Mouse (Mus musculus) embryonic facial prominence, embryonic 14.5 days (tissue): ENCODE measurements around the gene Pgd. TPM values are rescaled to one million over a fixed set of nuclear protein-coding genes. Genes with fewer than 3 reads are reported as not detected.
A peak's percentile ranks its signal among the peaks of the same experiment; 100 is the strongest.
"Not testable (repeated sequence)": the region's sequence is repeated elsewhere in the genome, so short reads cannot be mapped to it uniquely, and the experiment has no call there.

Experiments used
- ATAC-seq: fragments of 200-750 bp; cut with Nextera tagmentation; 2 replicates; pipeline ENCODE4 v1.8.0; 2017; ENCODE audit warnings: low read depth, moderate number of reproducible peaks, moderate TSS enrichment
- DNase-seq: peaks from one replicate; pipeline ENCODE4 v3.0.0-alpha.2; 2015; ENCODE audit warnings: low spot score
- H3K27ac ChIP-seq: fragments of 300-500 bp; sonication (generic); replicated peaks from 2 replicates; pipeline ENCODE4 v1.5.1; 2014; ENCODE audit warnings: low read depth, mild to moderate bottlenecking, low read length, moderate library complexity
- H3K27me3 ChIP-seq: fragments of 300-500 bp; sonication (generic); replicated peaks from 2 replicates; pipeline ENCODE4 v1.6.1; 2014; ENCODE audit warnings: low read length; ENCODE audit not compliant: control insufficient read depth, insufficient read depth
- H3K36me3 ChIP-seq: fragments of 300-500 bp; sonication (generic); 2 replicates; pipeline ENCODE4 v1.6.1; 2014; ENCODE audit warnings: low read length, mixed read lengths; ENCODE audit not compliant: control insufficient read depth, insufficient read depth
- H3K4me1 ChIP-seq: fragments of 300-500 bp; sonication (generic); 2 replicates; pipeline ENCODE4 v1.6.1; 2014; ENCODE audit warnings: antibody characterized with exemption, low read length; ENCODE audit not compliant: control insufficient read depth, insufficient read depth
- H3K4me2 ChIP-seq: fragments of 300-500 bp; sonication (generic); 2 replicates; pipeline ENCODE4 v1.6.1; 2014; ENCODE audit warnings: low read depth, mild to moderate bottlenecking, low read length, moderate library complexity, mixed read lengths
- H3K4me3 ChIP-seq: fragments of 300-500 bp; sonication (generic); 2 replicates; pipeline ENCODE4 v1.5.1; 2014; ENCODE audit warnings: low read depth, mild to moderate bottlenecking, low read length
- H3K9ac ChIP-seq: fragments of 300-500 bp; sonication (generic); 2 replicates; pipeline ENCODE4 v1.6.1; 2014; ENCODE audit warnings: low read depth, mild to moderate bottlenecking, low read length, moderate library complexity, mixed read lengths
- H3K9me3 ChIP-seq: fragments of 300-500 bp; sonication (generic); 2 replicates; pipeline ENCODE4 v1.6.1; 2016; ENCODE audit warnings: low read length; ENCODE audit not compliant: control insufficient read depth
- WGBS: fragments of 180-500 bp; shearing (Covaris S2); extraction: QIAGEN DNeasy Blood & Tissue Kit; methylation state at CpG from one replicate; pipeline ENCODE4 v1.1.7; 2014; 5-methylcytosine and 5-hydroxymethylcytosine counted together
- polyA plus RNA-seq: library from polyadenylated mRNA; unstranded; fragments of >200 nt; fragmentation: Nextera tagmentation; extraction: Ambion mirVana; gene quantifications from 2 replicates; pipeline ENCODE4 v1.2.1, GENCODE M21; 2014

Pgd gene
- 43.3 and 43.7 TPM in 2 replicates for polyA plus RNA-seq

- H3K4me1 ChIP-seq, result no peaks in the 10 kb centered on the region
These were observed at the start of gene Pgd for GRCm38 (mm10) chr4:149166215-149166946. TSS of gene Pgd (minus strand) at chr4:149166771.

GRCm38 (mm10) chr4:149215982-149216381, 49.4 kb upstream of the Pgd start:
- Histone ChIP-seq H3K27ac (peak overlapping the region; percentile 48; the same call in 1 of the 2 replicates), H3K36me3 (peaks cover 57% of the 10 kb centered on the region), H3K4me3 (no peak overlapping the region), H3K4me2 (no peak overlapping the region), H3K9me3 (no peaks in the 10 kb centered on the region), H3K9ac (no peak overlapping the region), H3K4me1 (peaks cover 10% of the 10 kb centered on the region), H3K27me3 (no peaks in the 10 kb centered on the region)
- DNase-seq (peak; percentile 35), ATAC-seq (no peak)
- WGBS, result 57% methylated on average over 9 of the region's 9 CpGs

More at GRCm38 (mm10) chr4:149166215-149166946, at the start of gene Pgd:
- Histone ChIP-seq H3K9ac (peak within 1 kb of the TSS; percentile 85), H3K36me3 (peaks cover 32% of the 10 kb centered on the region), H3K9me3 (no peaks in the 10 kb centered on the region), H3K27ac (peak within 1 kb of the TSS; percentile 80), H3K4me3 (peak within 1 kb of the TSS; percentile 88), H3K27me3 (no peaks in the 10 kb centered on the region), H3K4me2 (peak within 1 kb of the TSS; percentile 73)
- peak; percentile 99 for DNase-seq
- 0% methylated on average over 27 of the region's 59 CpGs for WGBS
- ATAC-seq, result peak; percentile 99

GRCm38 (mm10) chr4:149215397-149215796, 48.8 kb upstream of the Pgd start:
- H3K9me3 ChIP-seq, result no peaks in the 10 kb centered on the region
- no peak overlapping the region for H3K4me3 ChIP-seq
- no peak overlapping the region for H3K4me2 ChIP-seq
- WGBS, result 46% methylated on average over 2 of the region's 2 CpGs
- H3K27ac ChIP-seq, result peak overlapping the region; percentile 48; the same call in 1 of the 2 replicates
- H3K36me3 ChIP-seq, result peaks cover 57% of the 10 kb centered on the region
- no peak overlapping the region for H3K9ac ChIP-seq
- peaks cover 10% of the 10 kb centered on the region for H3K4me1 ChIP-seq
- no peaks in the 10 kb centered on the region for H3K27me3 ChIP-seq
- DNase-seq (no peak), ATAC-seq (no peak)

- H3K27ac ChIP-seq, H3K9ac ChIP-seq, H3K4me2 ChIP-seq, H3K27me3 ChIP-seq, DNase-seq, H3K9me3 ChIP-seq, ATAC-seq, H3K4me1 ChIP-seq, H3K4me3 ChIP-seq: not testable (repeated sequence)
- H3K36me3 ChIP-seq, result peaks cover 63% of the 10 kb centered on the region
- 91% methylated on average over 2 of the region's 2 CpGs for WGBS
These were observed 47.9 kb upstream of the Pgd start for GRCm38 (mm10) chr4:149214468-149214867.

- ATAC-seq (no peak), DNase-seq (no peak)
- Histone ChIP-seq H3K9ac (no peak overlapping the region), H3K36me3 (peaks cover 61% of the 10 kb centered on the region), H3K9me3 (no peaks in the 10 kb centered on the region), H3K4me1 (peaks cover 6% of the 10 kb centered on the region; the same call in 1 of the 2 replicates), H3K4me2 (no peak overlapping the region), H3K4me3 (no peak overlapping the region), H3K27ac (no peak overlapping the region), H3K27me3 (no peaks in the 10 kb centered on the region)
- 86% methylated on average over 9 of the region's 9 CpGs for WGBS
These were observed 46.9 kb upstream of the Pgd start for GRCm38 (mm10) chr4:149213466-149213865.

- not testable (repeated sequence) for DNase-seq, H3K4me3 ChIP-seq, H3K9ac ChIP-seq, H3K4me1 ChIP-seq, H3K9me3 ChIP-seq, H3K27me3 ChIP-seq, ATAC-seq, H3K4me2 ChIP-seq, H3K27ac ChIP-seq
- WGBS, result 94% methylated on average over 4 of the region's 6 CpGs
- peaks cover 76% of the 10 kb centered on the region for H3K36me3 ChIP-seq
These were observed 44.9 kb upstream of the Pgd start for GRCm38 (mm10) chr4:149211441-149211840.

GRCm38 (mm10) chr4:149202467-149202866, 35.9 kb upstream of the Pgd start:
- Histone ChIP-seq H3K4me2 (no peak overlapping the region), H3K9me3 (no peaks in the 10 kb centered on the region), H3K36me3 (peaks cover 85% of the 10 kb centered on the region), H3K4me1 (no peaks in the 10 kb centered on the region), H3K27ac (no peak overlapping the region), H3K27me3 (no peaks in the 10 kb centered on the region), H3K9ac (no peak overlapping the region), H3K4me3 (no peak overlapping the region)
- 67% methylated on average over 3 of the region's 3 CpGs for WGBS
- DNase-seq (peak; percentile 52), ATAC-seq (peak; percentile 57; the same call in 1 of the 2 replicates)

- Histone ChIP-seq H3K4me3 (no peak overlapping the region), H3K27ac (no peak overlapping the region), H3K4me2 (no peak overlapping the region), H3K9ac (no peak overlapping the region), H3K9me3 (no peaks in the 10 kb centered on the region), H3K36me3 (peaks cover 80% of the 10 kb centered on the region), H3K27me3 (no peaks in the 10 kb centered on the region), H3K4me1 (no peaks in the 10 kb centered on the region)
- ATAC-seq (no peak), DNase-seq (no peak)
- 94% methylated on average over 4 of the region's 4 CpGs for WGBS
These were observed 34.5 kb upstream of the Pgd start for GRCm38 (mm10) chr4:149201110-149201509.

- no peak overlapping the region for H3K9ac ChIP-seq
- H3K9me3 ChIP-seq, result no peaks in the 10 kb centered on the region
- H3K4me2 ChIP-seq, result no peak overlapping the region
- H3K36me3 ChIP-seq, result peaks cover 76% of the 10 kb centered on the region
- no peak for ATAC-seq
- H3K27ac ChIP-seq, result no peak overlapping the region
- WGBS, result 71% methylated on average over 1 of the region's 1 CpGs
- H3K4me1 ChIP-seq, result no peaks in the 10 kb centered on the region
- H3K27me3 ChIP-seq, result no peaks in the 10 kb centered on the region
- H3K4me3 ChIP-seq, result no peak overlapping the region
- no peak for DNase-seq
These were observed 30.6 kb upstream of the Pgd start for GRCm38 (mm10) chr4:149197180-149197579.
